ENCODE assay signal across 8 mouse cellular contexts in the genomic region with DNA sequence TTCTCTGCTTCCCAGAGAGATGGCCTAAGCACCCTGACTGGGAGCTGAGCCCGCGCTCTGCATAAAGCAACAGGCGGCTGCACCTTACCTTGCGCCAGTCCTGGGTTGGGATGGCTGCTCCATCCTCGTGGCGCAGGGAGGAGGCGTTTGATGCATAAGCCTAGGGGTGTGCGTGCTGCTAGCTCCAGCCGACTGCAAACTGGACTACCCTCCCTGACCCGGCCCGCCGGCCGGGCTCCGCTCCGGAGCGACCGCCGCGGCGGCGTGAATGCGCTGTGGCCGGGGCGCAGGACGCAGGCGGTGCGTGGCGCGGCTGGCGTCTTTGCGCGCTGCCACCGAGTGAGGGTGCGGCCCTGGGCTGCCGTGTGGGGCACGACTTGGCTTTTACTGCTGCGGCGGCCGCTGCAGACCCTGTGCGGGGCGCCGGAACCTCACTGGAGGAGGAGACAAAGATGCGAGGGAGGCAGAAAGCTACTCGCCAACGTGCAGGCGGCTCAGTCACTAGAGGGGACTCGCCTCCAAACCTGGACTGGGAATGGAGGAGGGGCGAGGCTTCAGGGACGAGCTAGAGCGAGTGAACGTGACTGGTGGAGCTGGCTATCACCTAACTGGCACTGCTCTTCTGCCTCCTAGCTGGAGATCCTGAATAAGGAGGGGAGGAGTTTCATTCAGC. TPM values are rescaled to one million over a fixed set of nuclear protein-coding genes. Genes with fewer than 3 reads are reported as not detected.
DNase-seq lines count a peak whose midpoint lies in the region; ATAC-seq and TF ChIP-seq lines count a peak whose summit lies in the region.

A gene (minus strand): TSS at position 503 of the 673 bp plus-strand sequence.

- no peaks in the 10 kb centered on the region for H3K27me3 ChIP-seq in heart, embryonic 15.5 days
- H3K27me3 ChIP-seq in liver, embryonic 12.5 days (replicated peaks), result peaks cover 35% of the 10 kb centered on the region

- H3K36me3 ChIP-seq in heart, embryonic 15.5 days, result no peaks in the 10 kb centered on the region
- H3K36me3 ChIP-seq in liver, embryonic 12.5 days, result no peaks in the 10 kb centered on the region

- DNase-seq in thymus, postnatal 10 days (ENCODE audit: low spot score in 2 of 2), result peak; percentile 7 to 17
- no peak for DNase-seq in thymus, postnatal 0 days (ENCODE audit: low spot score)
- DNase-seq in kidney, postnatal 14 days, result peak; percentile 50
- peak; percentile 63 for DNase-seq in retina, postnatal 1 day
- no peak for DNase-seq in spleen, postnatal 10 days (ENCODE audit: low spot score in 2 of 2)

- H3K4me1 ChIP-seq in embryonic fibroblast, embryonic 13.5 days (ENCODE audit: control insufficient read depth, insufficient read depth, low read length), result no peaks in the 10 kb centered on the region
- peaks cover 17% of the 10 kb centered on the region for H3K4me1 ChIP-seq in heart, embryonic 15.5 days (replicated peaks)
- no peaks in the 10 kb centered on the region for H3K4me1 ChIP-seq in liver, embryonic 12.5 days

- under 1% methylated on average over 51 of the region's 51 CpGs for WGBS in heart, embryonic 15.5 days
- 1% methylated on average over 51 of the region's 51 CpGs for WGBS in liver, embryonic 12.5 days (ENCODE audit: insufficient replicate concordance)

- TF ChIP-seq POLR2A in embryonic fibroblast, embryonic 13.5 days (IDR thresholded peaks at IDR 0.05; ENCODE audit: low read depth, low read length), result no peak

- H3K9ac ChIP-seq in heart, embryonic 15.5 days, result peak within 1 kb of the TSS; percentile 50
- no peak within 1 kb of the TSS for H3K9ac ChIP-seq in liver, embryonic 12.5 days

- ATAC-seq in heart, embryonic 15.5 days (replicated peaks; ENCODE audit: insufficient number of reproducible peaks, insufficient read depth, low FRiP score, low read depth), result peak; percentile 89
- ATAC-seq in liver, embryonic 12.5 days, result no peak; the same call in 1 of the 2 replicates

- peak within 1 kb of the TSS; percentile 44 for H3K4me3 ChIP-seq in embryonic fibroblast, embryonic 13.5 days (ENCODE audit: insufficient read depth, low read length)
- peak within 1 kb of the TSS; percentile 65 for H3K4me3 ChIP-seq in heart, embryonic 15.5 days
- H3K4me3 ChIP-seq in liver, embryonic 12.5 days, result peak within 1 kb of the TSS; percentile 48

- H3K4me2 ChIP-seq in heart, embryonic 15.5 days, result peak within 1 kb of the TSS; percentile 91
- H3K4me2 ChIP-seq in liver, embryonic 12.5 days, result peak within 1 kb of the TSS; percentile 64

- TF ChIP-seq CTCF in embryonic fibroblast, embryonic 13.5 days (IDR thresholded peaks at IDR 0.05; ENCODE audit: borderline replicate concordance, insufficient read depth, low read length), result no peak

- H3K27ac ChIP-seq in embryonic fibroblast, embryonic 13.5 days (ENCODE audit: insufficient read depth, low read length), result no peak within 1 kb of the TSS
- peak within 1 kb of the TSS; percentile 78 for H3K27ac ChIP-seq in heart, embryonic 15.5 days
- no peak within 1 kb of the TSS for H3K27ac ChIP-seq in liver, embryonic 12.5 days

- no peaks in the 10 kb centered on the region for H3K9me3 ChIP-seq in heart, embryonic 15.5 days (replicated peaks)
- H3K9me3 ChIP-seq in liver, embryonic 12.5 days (replicated peaks), result no peaks in the 10 kb centered on the region

RNA-seq across cellular contexts. Expression of the gene that starts here (rescaled TPM):
- polyA plus RNA-seq in thymus, postnatal 0 days (2015; fragmentation: Nextera tagmentation; extraction: Ambion mirVana), result 1.5 and 1.7 TPM in 2 replicates
- polyA plus RNA-seq in embryonic fibroblast, embryonic 13.5 days (2011; ENCODE audit: insufficient read length, low read depth, missing spikeins), result not detected in 2 replicates
- polyA plus RNA-seq in heart, embryonic 15.5 days (2015; fragmentation: Nextera tagmentation; extraction: Ambion mirVana), result 9.4 and 9.9 TPM in 2 replicates
- 0.33 and 0.58 TPM in 2 replicates for polyA plus RNA-seq in liver, embryonic 12.5 days (2016; fragmentation: Nextera tagmentation; extraction: Ambion mirVana)

Comparison
In these comparisons a context has a peak if more than half of its experiments do, and no peak if none do; other contexts are left out.
1. DNase-seq: peak in thymus, postnatal 10 days (2 of 2), kidney, postnatal 14 days (single experiment) and retina, postnatal 1 day (single experiment); none in thymus, postnatal 0 days (single experiment) and spleen, postnatal 10 days (0 of 2).
2. Peak in every context shown above with its lines, with median percentiles within 50 percentile points of each other: H3K4me3 ChIP-seq.